Mouse (Mus musculus): ENCODE measurements around the gene Pbx1.

GRCm38 (mm10) chr1:168135545-168135944, 296.5 kb downstream of the Pbx1 start:
- TF ChIP-seq CTCF (IDR thresholded peaks at IDR 0.05; ENCODE audit: low read depth, low read length): no peak
- no peak for TF ChIP-seq POLR2A (IDR thresholded peaks at IDR 0.05; ENCODE audit: extremely low read depth, insufficient read depth, low read length)
